Mouse (Mus musculus): ENCODE data around the gene Efcab11.
A peak's percentile ranks its signal among the peaks of the same experiment; 100 is the strongest.

The Efcab11 gene

DNA sequence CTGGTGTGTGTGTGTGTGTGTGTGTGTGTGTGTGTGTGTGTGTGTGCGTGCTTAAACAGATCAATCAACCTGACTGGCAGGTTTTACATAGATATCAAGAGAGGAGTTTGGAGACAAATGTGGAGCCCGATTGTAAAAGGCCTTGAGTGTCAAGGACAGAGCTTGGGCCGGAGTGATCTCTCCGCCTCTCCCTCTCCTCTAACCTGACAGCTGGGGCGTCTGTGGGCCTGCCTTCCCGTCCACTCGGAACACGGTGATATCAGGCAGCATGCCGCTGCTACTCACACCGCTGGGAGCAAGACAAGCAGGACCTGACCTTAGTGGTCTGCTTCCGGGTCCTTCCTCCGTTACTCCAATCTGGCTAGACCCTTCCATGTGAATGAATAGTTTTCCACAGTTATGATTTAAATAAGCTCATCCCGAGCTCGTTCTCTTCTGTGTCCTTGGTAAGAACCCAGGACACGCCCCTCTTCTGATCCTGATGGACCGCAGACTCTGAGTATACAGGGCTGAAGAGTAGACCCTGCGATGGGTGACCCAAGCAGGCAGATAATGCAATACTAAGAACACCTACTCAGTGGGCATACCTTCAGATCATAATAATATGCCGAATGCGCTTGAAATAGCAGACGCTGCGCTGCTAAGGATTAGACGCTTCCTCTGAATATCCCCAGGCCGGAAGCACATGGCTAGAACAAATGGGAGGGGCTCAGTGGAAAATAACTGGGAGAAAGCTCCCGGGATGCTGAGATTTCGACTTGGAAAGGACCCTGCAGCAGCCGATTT, 214.1 kb downstream of the Efcab11 start:
- no peak for DNase-seq

DNA sequence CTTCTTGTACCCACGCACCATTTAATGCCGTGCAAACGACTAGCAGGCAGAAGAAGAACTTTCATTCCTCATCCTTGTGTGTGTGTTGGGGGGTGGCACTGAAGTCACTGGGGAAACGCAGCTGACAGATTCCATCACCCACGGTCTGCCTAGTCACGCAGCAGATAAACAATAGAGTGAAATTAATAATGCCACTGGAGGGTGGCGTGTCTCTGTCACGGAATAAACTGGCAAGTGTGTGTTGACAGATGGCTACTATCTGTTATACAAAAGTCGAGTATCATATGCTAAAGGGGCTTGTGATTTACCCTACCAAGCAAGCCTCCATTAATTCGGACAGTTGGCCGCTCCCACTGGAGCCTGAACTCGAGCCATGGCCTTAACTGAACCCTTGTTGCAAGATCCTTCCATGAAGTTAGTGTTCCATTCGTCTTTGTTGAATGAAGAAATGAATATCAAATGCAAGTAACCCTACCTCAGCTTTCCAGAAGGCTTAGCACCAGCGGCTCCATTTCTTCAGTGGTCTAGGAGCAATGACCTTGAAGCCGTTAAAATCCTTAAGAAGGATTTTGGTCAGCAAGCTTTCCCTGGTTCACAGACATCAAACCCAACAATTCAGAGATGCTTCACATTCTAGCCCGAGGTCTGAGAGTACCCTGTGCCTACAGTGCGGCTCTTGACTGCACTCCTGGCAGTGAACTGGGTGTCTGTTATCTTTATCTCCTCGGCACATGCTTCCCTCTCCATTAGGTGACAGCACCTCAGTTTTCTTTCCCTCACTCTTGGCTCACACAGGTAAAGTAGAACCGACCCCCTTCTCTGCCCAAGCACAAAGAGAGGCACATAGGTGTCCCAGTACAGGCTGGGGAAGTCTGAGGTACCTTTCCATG, 229.0 kb downstream of the Efcab11 start:
- DNase-seq, result no peak

DNA sequence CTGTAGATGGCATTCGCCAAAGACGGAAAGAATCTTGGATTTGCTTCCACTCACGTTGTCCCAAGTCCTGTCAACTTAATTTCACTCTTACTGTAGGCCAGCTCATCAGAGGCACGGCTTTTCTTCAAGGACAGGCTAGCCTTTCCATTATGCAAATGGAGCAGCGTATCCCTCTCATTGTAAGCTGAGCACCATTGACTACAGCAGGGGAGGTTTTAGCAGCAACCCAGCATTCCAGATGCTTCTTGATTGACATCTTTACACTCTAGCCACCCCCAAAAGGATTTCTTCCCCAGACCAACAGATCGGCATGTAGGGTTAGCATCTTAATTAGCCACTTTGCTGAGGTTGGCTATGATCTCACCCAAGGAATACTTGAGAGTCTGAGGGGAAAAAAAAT, 231.8 kb downstream of the Efcab11 start:
- no peak for DNase-seq

DNA sequence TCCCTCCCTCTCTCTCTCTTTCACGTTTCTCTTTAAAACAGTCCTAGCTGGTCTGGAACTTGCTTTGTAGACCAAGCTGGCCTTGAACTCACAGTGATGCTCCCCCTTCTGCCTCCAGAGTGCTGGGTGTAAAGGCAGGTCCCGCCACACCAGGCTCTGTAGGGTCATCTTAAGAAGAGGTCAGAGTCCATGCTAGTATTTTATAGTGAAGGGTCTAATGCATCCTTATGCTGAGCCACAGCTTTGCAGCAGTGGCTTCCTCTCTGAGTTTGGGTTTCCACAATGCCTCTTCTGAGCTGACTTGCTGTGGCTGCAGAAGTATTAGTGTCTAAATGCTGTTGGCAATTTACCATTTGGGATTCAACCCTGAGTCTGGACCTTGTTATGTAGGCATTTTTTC, 234.5 kb downstream of the Efcab11 start:
- no peak for DNase-seq

DNA sequence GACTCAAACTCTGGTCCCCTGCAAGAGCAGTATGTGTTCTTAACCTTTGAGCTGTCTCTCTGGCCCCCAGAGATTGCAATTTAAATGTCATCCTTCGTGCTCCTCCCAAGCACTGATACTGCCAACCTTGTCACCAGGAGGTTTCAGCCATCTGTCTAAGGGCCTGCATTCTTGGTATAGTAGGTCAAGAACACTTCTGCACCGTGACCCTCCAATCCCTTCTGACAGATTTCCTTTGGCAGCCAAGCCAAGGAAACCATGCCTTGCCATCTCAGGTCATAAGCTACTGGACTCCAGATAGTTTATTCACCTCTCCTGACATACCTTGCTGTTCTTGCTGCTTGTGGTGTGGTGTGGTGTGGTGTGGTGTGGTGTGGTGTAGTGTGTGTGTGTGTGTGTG, 235.5 kb downstream of the Efcab11 start:
- no peak for DNase-seq

DNA sequence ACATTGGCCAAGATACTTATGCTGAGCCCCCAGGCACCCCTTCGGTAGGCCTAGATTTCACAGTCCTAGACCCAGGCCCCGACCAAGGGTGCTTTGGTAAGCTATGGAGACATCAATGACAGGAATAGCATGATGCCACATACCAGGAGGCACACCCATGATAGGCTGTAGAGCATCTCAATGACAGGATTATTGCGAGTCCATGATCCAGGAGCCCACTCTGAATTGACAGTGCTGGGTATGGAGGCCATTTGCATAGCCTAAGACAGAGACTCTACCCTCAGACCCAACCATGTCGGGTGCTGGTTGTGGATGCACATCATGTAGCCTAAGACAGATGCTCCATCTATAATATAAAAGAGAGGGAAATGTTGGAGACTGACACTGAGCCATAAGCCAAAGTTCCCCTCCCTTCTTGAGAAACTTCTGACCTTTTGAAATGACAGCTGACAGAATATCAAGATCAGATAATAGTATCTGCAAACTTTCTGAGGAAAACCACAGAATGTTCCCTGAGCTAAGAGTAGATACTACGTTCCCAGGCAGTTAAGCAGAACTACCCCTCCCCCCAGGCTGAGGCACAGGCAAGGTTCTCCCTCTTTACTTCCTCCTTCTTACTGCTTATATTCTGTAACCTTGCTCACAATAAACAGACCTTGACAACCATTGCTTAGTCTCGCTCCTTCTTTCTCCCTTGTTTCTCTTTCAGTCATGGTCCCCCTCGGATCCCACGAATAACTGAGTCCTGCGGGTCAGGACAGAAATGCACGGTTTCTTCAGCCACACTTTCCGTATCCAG, 237.5 kb downstream of the Efcab11 start:
- peak; percentile 70 for DNase-seq

DNA sequence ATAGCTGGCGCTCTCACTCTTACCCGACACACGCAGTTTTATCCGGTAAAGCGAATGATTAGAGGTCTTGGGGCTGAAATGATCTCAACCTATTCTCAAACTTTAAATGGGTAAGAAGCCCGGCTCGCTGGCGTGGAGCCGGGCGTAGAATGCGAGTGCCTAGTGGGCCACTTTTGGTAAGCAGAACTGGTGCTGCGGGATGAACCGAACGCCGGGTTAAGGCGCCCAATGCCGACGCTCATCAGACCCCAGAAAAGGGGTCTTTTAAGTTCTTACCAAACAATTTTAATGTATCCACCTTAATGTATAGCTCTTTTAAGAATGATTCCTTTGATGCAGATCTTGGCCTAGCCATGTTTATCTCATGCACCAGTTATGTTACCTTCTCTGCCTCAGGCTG, 238.8 kb downstream of the Efcab11 start:
- peak; percentile 57 for DNase-seq

DNA sequence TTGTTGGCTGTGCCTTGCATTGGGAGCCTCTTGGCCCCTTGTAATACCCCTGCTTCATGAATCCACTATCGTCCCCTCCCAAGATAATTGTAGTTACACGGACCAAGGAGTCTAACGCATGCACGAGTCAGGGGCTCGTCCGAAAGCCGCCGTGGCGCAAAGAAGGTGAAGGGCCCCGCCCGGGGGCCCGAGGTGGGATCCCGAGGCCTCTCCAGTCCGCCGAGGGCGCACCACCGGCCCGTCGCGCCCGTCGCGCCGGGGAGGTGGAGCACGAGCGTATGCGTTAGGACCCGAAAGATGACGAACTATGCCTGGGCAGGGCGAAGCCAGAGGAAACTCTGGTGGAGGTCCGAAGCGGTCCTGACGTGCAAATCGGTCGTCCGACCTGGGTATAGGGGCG, 239.3 kb downstream of the Efcab11 start:
- no peak for DNase-seq
